16 mouse cellular contexts compared by ENCODE assay signal in the genomic region with DNA sequence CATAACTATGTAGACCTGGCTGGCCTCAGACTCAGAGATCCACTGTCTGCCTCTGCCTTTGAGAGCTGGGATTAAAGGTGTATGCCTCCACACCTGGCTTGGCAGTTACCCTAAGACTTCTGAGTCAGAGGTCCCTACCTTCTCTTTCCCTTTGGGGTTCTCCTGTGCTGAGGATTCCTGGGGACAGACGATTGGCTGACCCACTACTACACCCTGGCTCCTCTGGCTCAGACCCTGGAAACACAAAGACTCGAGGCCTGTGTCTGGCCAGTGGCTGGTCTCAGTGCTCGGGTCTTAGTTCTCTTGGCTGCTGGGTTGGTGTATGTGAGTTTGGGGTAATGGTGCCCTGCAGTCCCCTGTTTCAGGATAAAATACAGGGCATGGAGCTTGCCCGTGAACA. TPM values are rescaled to one million over a fixed set of nuclear protein-coding genes. Genes with fewer than 3 reads are reported as not detected.
A peak's percentile ranks its signal among the peaks of the same experiment; 100 is the strongest.
DNase-seq lines count a peak whose midpoint lies in the region; ATAC-seq and TF ChIP-seq lines count a peak whose summit lies in the region.
"Had no signal": no experiment of that assay in that cellular context is flagged by ENCODE, and none has a peak within 500 bp of the region (broad histone marks: within the 10 kb centered on the region; RNA-seq: fewer than 3 reads in every experiment).

No protein-coding gene starts in this region.

- 0 out of 2 replicates have a peak, but pooled peaks have one; percentile 13 for ATAC-seq in heart, embryonic 13.5 days (ENCODE audit: extremely low read depth, insufficient number of reproducible peaks, low FRiP score, low TSS enrichment)
- no peak for ATAC-seq in midbrain, postnatal 0 days (ENCODE audit: low FRiP score)
- ATAC-seq: inflammation-experienced regulatory T-cells, adult 6 months had no signal

- 67% methylated on average over 4 of the region's 4 CpGs for WGBS in heart, embryonic 13.5 days
- WGBS in midbrain, embryonic 10.5 days, result 55% methylated on average over 4 of the region's 4 CpGs
- 25% methylated on average over 4 of the region's 4 CpGs for WGBS in midbrain, postnatal 0 days

- H3K27ac ChIP-seq in heart, embryonic 13.5 days (replicated peaks), result no peak overlapping the region
- H3K27ac ChIP-seq in midbrain, embryonic 10.5 days (replicated peaks), result peak overlapping the region; percentile 46; the same call in 1 of the 2 replicates
- no peak overlapping the region for H3K27ac ChIP-seq in midbrain, postnatal 0 days (ENCODE audit: low read depth, low read length)

- H3K9ac ChIP-seq in heart, embryonic 13.5 days, result no peak overlapping the region
- no peak overlapping the region for H3K9ac ChIP-seq in midbrain, postnatal 0 days (replicated peaks; ENCODE audit: low read length, poor library complexity, severe bottlenecking)
- H3K9ac ChIP-seq: kidney, embryonic 15.5 days had no signal

- no peaks in the 10 kb centered on the region for H3K27me3 ChIP-seq in heart, embryonic 13.5 days (replicated peaks)
- no peaks in the 10 kb centered on the region for H3K27me3 ChIP-seq in midbrain, embryonic 10.5 days (ENCODE audit: low read depth, poor library complexity, severe bottlenecking)
- H3K27me3 ChIP-seq in midbrain, postnatal 0 days (ENCODE audit: insufficient read depth, low read length), result no peaks in the 10 kb centered on the region
- H3K27me3 ChIP-seq: kidney, embryonic 15.5 days had no signal

- H3K4me1 ChIP-seq in heart, embryonic 13.5 days, result peaks cover 35% of the 10 kb centered on the region
- H3K4me1 ChIP-seq in midbrain, embryonic 10.5 days, result peaks cover 14% of the 10 kb centered on the region
- H3K4me1 ChIP-seq in midbrain, postnatal 0 days (ENCODE audit: insufficient read depth, low read length), result no peaks in the 10 kb centered on the region

- no peak overlapping the region for H3K4me2 ChIP-seq in heart, embryonic 13.5 days
- no peak overlapping the region for H3K4me2 ChIP-seq in midbrain, postnatal 0 days (ENCODE audit: low read depth, low read length, poor library complexity, severe bottlenecking)
- H3K4me2 ChIP-seq: heart, embryonic 11.5 days; kidney, embryonic 15.5 days had no signal

- H3K4me3 ChIP-seq in heart, embryonic 13.5 days, result no peak overlapping the region
- H3K4me3 ChIP-seq in midbrain, embryonic 10.5 days, result no peak overlapping the region
- no peak overlapping the region for H3K4me3 ChIP-seq in midbrain, postnatal 0 days (ENCODE audit: low read depth, low read length)
- H3K4me3 ChIP-seq: kidney, embryonic 15.5 days had no signal

- H3K36me3 ChIP-seq in heart, embryonic 13.5 days, result 0 out of 2 replicates have a peak, but pooled peaks cover 2% of the 10 kb centered on the region
- peaks cover 11% of the 10 kb centered on the region; the same call in 1 of the 2 replicates for H3K36me3 ChIP-seq in midbrain, embryonic 10.5 days
- H3K36me3 ChIP-seq in midbrain, postnatal 0 days (ENCODE audit: insufficient read depth, low read length), result no peaks in the 10 kb centered on the region
- H3K36me3 ChIP-seq: kidney, embryonic 15.5 days had no signal

- DNase-seq in heart, postnatal 4 days, result no peak
- no peak for DNase-seq in midbrain, embryonic 10.5 days (ENCODE audit: low spot score)
- DNase-seq in midbrain, postnatal 0 days (ENCODE audit: low spot score), result no peak
- DNase-seq in fibroblast of lung, adult 2 months (ENCODE audit: low read depth), result peak; percentile 84
- no peak for DNase-seq in testis, postnatal 10 days (ENCODE audit: low spot score)
- no peak for DNase-seq in embryo, embryonic 10.5 days (ENCODE audit: low spot score)
- DNase-seq: adrenal gland, postnatal 25 days; lung, adult 2 months had no signal

- H3K9me3 ChIP-seq in heart, embryonic 13.5 days, result no peaks in the 10 kb centered on the region
- H3K9me3 ChIP-seq in midbrain, embryonic 10.5 days (replicated peaks), result no peaks in the 10 kb centered on the region
- no peaks in the 10 kb centered on the region for H3K9me3 ChIP-seq in midbrain, postnatal 0 days (ENCODE audit: low read length)
- H3K9me3 ChIP-seq: kidney, embryonic 15.5 days had no signal

- no peak for TF ChIP-seq CTCF in midbrain, postnatal 0 days (IDR thresholded peaks at IDR 0.05)

RNA-seq across cellular contexts. Expression of a gene that starts 16.0 kb away (rescaled TPM):
- 2.8 and 3.9 TPM in 2 replicates for polyA plus RNA-seq in heart, embryonic 13.5 days (2015; fragmentation: Nextera tagmentation; extraction: Ambion mirVana)
- total RNA-seq in heart, postnatal 4 days (2021), result 1 to 10 TPM; 5.1 to 5.5 TPM
- 3.7 and 4.5 TPM in 2 replicates for polyA plus RNA-seq in midbrain, embryonic 10.5 days (2016; fragmentation: Nextera tagmentation; extraction: Ambion mirVana)
- total RNA-seq in midbrain, postnatal 0 days (2014; rRNA removed), result 0.14 and 1.1 TPM in 2 replicates
- 0.22 and 0.25 TPM in 2 replicates for polyA plus RNA-seq in midbrain, postnatal 0 days (2015; fragmentation: Nextera tagmentation; extraction: Ambion mirVana)

RNA-seq across cellular contexts. Expression of a gene that starts 38.2 kb away (rescaled TPM):
- polyA plus RNA-seq in heart, embryonic 13.5 days (2015; fragmentation: Nextera tagmentation; extraction: Ambion mirVana), result not detected in 2 replicates
- total RNA-seq in heart, postnatal 4 days (2021), result not detected
- polyA plus RNA-seq in midbrain, embryonic 10.5 days (2016; fragmentation: Nextera tagmentation; extraction: Ambion mirVana), result not detected in 2 replicates
- total RNA-seq in midbrain, postnatal 0 days (2014; rRNA removed), result not detected in 2 replicates
- polyA plus RNA-seq in midbrain, postnatal 0 days (2015; fragmentation: Nextera tagmentation; extraction: Ambion mirVana), result not detected in 2 replicates
- total RNA-seq: adrenal gland, postnatal 25 days; common myeloid progenitor, adult 5-6 weeks; left cerebral cortex, postnatal 14 days; megakaryocyte-erythroid progenitor cell, adult 5-6 weeks; MEL had no signal
- polyA plus RNA-seq: heart, embryonic 11.5 days; inflammation-experienced regulatory T-cells, adult 6 months; kidney, embryonic 15.5 days; lung, adult 2 months had no signal

RNA-seq across cellular contexts. Expression of a gene that starts 45.3 kb away (rescaled TPM):
- polyA plus RNA-seq in heart, embryonic 13.5 days (2015; fragmentation: Nextera tagmentation; extraction: Ambion mirVana), result 0.36 TPM in 1 of 2 replicates, not detected in the other
- total RNA-seq in heart, postnatal 4 days (2021), result not detected
- not detected in 2 replicates for polyA plus RNA-seq in midbrain, embryonic 10.5 days (2016; fragmentation: Nextera tagmentation; extraction: Ambion mirVana)
- total RNA-seq in midbrain, postnatal 0 days (2014; rRNA removed), result not detected in 2 replicates
- polyA plus RNA-seq in midbrain, postnatal 0 days (2015; fragmentation: Nextera tagmentation; extraction: Ambion mirVana), result 0.69 TPM in 1 of 2 replicates, not detected in the other
- total RNA-seq: adrenal gland, postnatal 25 days; common myeloid progenitor, adult 5-6 weeks; left cerebral cortex, postnatal 14 days; megakaryocyte-erythroid progenitor cell, adult 5-6 weeks; MEL had no signal
- polyA plus RNA-seq: heart, embryonic 11.5 days had no signal

RNA-seq across cellular contexts. Expression of a gene that starts 55.0 kb away (rescaled TPM):
- not detected in 2 replicates for polyA plus RNA-seq in heart, embryonic 13.5 days (2015; fragmentation: Nextera tagmentation; extraction: Ambion mirVana)
- total RNA-seq in heart, postnatal 4 days (2021), result not detected
- not detected in 2 replicates for polyA plus RNA-seq in midbrain, embryonic 10.5 days (2016; fragmentation: Nextera tagmentation; extraction: Ambion mirVana)
- total RNA-seq in midbrain, postnatal 0 days (2014; rRNA removed), result not detected in 2 replicates
- not detected in 2 replicates for polyA plus RNA-seq in midbrain, postnatal 0 days (2015; fragmentation: Nextera tagmentation; extraction: Ambion mirVana)
- total RNA-seq: adrenal gland, postnatal 25 days; common myeloid progenitor, adult 5-6 weeks; left cerebral cortex, postnatal 14 days; megakaryocyte-erythroid progenitor cell, adult 5-6 weeks; MEL had no signal
- polyA plus RNA-seq: heart, embryonic 11.5 days; inflammation-experienced regulatory T-cells, adult 6 months; kidney, embryonic 15.5 days had no signal
